In the genomic region with DNA sequence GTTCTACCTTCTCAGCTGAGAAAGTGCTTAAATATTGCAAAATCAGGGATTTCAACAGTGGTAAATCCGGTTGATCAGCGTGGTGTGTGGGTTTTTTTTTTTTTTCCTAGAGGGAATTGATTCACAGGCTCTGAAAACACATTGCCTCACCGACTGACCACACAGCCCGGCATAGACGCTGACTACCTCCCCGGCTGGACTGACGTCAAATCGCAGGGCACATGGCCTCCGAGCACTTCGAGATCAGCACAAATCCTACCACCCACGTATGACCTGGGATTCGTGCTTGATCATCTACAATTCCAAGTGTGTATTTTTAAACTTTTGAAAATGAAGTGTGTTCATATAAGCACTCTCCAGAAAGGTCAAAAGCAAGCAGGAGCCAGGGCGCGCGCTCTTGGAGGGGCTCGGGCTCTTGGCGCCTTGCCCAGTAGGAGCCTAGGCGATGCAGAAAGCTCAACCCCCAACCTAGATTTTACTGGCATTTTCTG, we compare ENCODE assay signal across 8 mouse cellular contexts.
DNase-seq lines count a peak whose midpoint lies in the region; ATAC-seq and TF ChIP-seq lines count a peak whose summit lies in the region.

No protein-coding gene starts in this region.

- no peaks in the 10 kb centered on the region for H3K4me1 ChIP-seq in hindbrain, embryonic 16.5 days (ENCODE audit: control insufficient read depth, insufficient read depth, low read depth, low read length)
- H3K4me1 ChIP-seq in hindbrain, embryonic 13.5 days (replicated peaks) = 0 out of 2 replicates have a peak, but pooled peaks cover 7% of the 10 kb centered on the region
- H3K4me1 ChIP-seq in forebrain, postnatal 0 days (ENCODE audit: insufficient read depth) = no peaks in the 10 kb centered on the region

- ATAC-seq in hindbrain, embryonic 16.5 days = no peak; the same call in 1 of the 2 replicates
- ATAC-seq in hindbrain, embryonic 13.5 days (ENCODE audit: low FRiP score) = no peak
- no peak for ATAC-seq in forebrain, postnatal 0 days

- DNase-seq in adrenal gland, postnatal 14 days = peak; percentile 46
- DNase-seq in fat pad, adult 2 months (ENCODE audit: extremely low read depth, low read depth, low spot score) = peak; percentile 64
- peak; percentile 54 for DNase-seq in lung, postnatal 10 days
- no peak for DNase-seq in frontal cortex, postnatal 25 days (ENCODE audit: low spot score in 2 of 2)
- no peak for DNase-seq in forebrain, postnatal 0 days
- no peak for DNase-seq in layer of hippocampus, adult 11-12 months (ENCODE audit: low spot score)

- no peaks in the 10 kb centered on the region for H3K9me3 ChIP-seq in hindbrain, embryonic 16.5 days (ENCODE audit: control insufficient read depth, low read length)
- no peaks in the 10 kb centered on the region for H3K9me3 ChIP-seq in hindbrain, embryonic 13.5 days
- H3K9me3 ChIP-seq in forebrain, postnatal 0 days (ENCODE audit: low read length) = no peaks in the 10 kb centered on the region

- 71% methylated on average over 18 of the region's 18 CpGs for WGBS in hindbrain, embryonic 16.5 days
- WGBS in hindbrain, embryonic 13.5 days = 80% methylated on average over 18 of the region's 18 CpGs
- WGBS in forebrain, postnatal 0 days = 75% methylated on average over 18 of the region's 18 CpGs

- no peaks in the 10 kb centered on the region for H3K27me3 ChIP-seq in hindbrain, embryonic 16.5 days (replicated peaks; ENCODE audit: control insufficient read depth, insufficient read depth, low read length)
- H3K27me3 ChIP-seq in hindbrain, embryonic 13.5 days = no peaks in the 10 kb centered on the region
- no peaks in the 10 kb centered on the region for H3K27me3 ChIP-seq in forebrain, postnatal 0 days (ENCODE audit: insufficient read depth, low read length)

- H3K9ac ChIP-seq in hindbrain, embryonic 16.5 days (ENCODE audit: low read depth, low read length) = no peak overlapping the region
- no peak overlapping the region for H3K9ac ChIP-seq in hindbrain, embryonic 13.5 days
- no peak overlapping the region for H3K9ac ChIP-seq in forebrain, postnatal 0 days

- TF ChIP-seq CTCF in forebrain, postnatal 0 days (IDR thresholded peaks at IDR 0.05; ENCODE audit: low read depth) = no peak

- no peak overlapping the region for H3K27ac ChIP-seq in hindbrain, embryonic 16.5 days (ENCODE audit: low read depth, low read length)
- no peak overlapping the region for H3K27ac ChIP-seq in hindbrain, embryonic 13.5 days
- H3K27ac ChIP-seq in forebrain, postnatal 0 days (ENCODE audit: low read depth, low read length) = no peak overlapping the region

- no peak overlapping the region for H3K4me3 ChIP-seq in hindbrain, embryonic 16.5 days (ENCODE audit: low read length)
- H3K4me3 ChIP-seq in hindbrain, embryonic 13.5 days = no peak overlapping the region
- no peak overlapping the region for H3K4me3 ChIP-seq in forebrain, postnatal 0 days (ENCODE audit: low read depth, low read length)

- H3K4me2 ChIP-seq in hindbrain, embryonic 16.5 days (ENCODE audit: low read length) = 0 out of 2 replicates have a peak overlapping the region, but pooled peaks have one; percentile 31
- H3K4me2 ChIP-seq in hindbrain, embryonic 13.5 days = no peak overlapping the region
- H3K4me2 ChIP-seq in forebrain, postnatal 0 days (ENCODE audit: low read depth) = no peak overlapping the region

- no peaks in the 10 kb centered on the region for H3K36me3 ChIP-seq in hindbrain, embryonic 16.5 days (ENCODE audit: control insufficient read depth, insufficient read depth, low read length)
- no peaks in the 10 kb centered on the region for H3K36me3 ChIP-seq in hindbrain, embryonic 13.5 days
- no peaks in the 10 kb centered on the region; the same call in 1 of the 2 replicates for H3K36me3 ChIP-seq in forebrain, postnatal 0 days (ENCODE audit: insufficient read depth)

Comparison
In these comparisons a context has a peak if more than half of its experiments do, and no peak if none do; other contexts are left out.
1. DNase-seq: peak in adrenal gland, postnatal 14 days (single experiment), fat pad, adult 2 months (single experiment) and lung, postnatal 10 days (single experiment); none in frontal cortex, postnatal 25 days (0 of 2), forebrain, postnatal 0 days (single experiment) and layer of hippocampus, adult 11-12 months (single experiment).